In the genomic region with DNA sequence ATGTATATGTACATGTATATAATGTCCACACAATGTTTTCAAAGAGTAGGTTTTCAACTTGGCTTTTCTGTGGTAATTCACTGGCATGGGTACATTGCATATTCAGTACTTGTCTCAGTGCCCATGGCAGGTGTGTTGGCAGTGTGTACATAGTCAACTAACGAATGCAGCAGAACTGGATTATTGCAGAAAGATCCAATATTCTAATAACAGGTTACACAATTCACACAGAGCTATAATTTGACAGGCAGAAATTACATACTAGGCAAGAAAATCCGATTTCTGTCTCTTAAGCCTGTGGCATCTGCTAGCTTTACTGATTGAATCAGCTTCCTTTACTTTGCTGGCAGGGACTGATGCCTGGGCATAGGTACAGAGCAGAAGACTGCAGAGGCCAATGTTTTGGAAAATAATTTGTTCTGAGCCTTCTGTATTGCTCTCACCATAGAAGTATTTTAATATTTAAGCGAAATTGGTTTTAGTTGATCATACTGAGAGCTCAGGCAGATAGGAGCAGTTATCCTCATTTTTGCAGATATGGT, we compare ENCODE assay signal across 18 mouse cellular contexts.
"Had no signal": no experiment of that assay in that cellular context is flagged by ENCODE, and none has a peak within 500 bp of the region (broad histone marks: within the 10 kb centered on the region; RNA-seq: fewer than 3 reads in every experiment).

No protein-coding gene starts in this region.

- H3K27ac ChIP-seq: kidney, postnatal 0 days; layer of hippocampus, adult 2 months; liver, embryonic 13.5 days; neural tube, embryonic 13.5 days; stomach, embryonic 15.5 days had no signal

- H3K27me3 ChIP-seq: liver, embryonic 13.5 days; neural tube, embryonic 13.5 days; stomach, embryonic 15.5 days had no signal

- H3K4me3 ChIP-seq: layer of hippocampus, adult 2 months; liver, embryonic 13.5 days; myocyte; neural tube, embryonic 13.5 days; stomach, embryonic 15.5 days had no signal

- H3K9ac ChIP-seq: liver, embryonic 13.5 days; neural tube, embryonic 13.5 days; stomach, embryonic 15.5 days had no signal

- H3K9me3 ChIP-seq: liver, embryonic 13.5 days; neural tube, embryonic 13.5 days; stomach, embryonic 15.5 days had no signal

- H3K4me2 ChIP-seq: liver, embryonic 13.5 days; midbrain, embryonic 11.5 days; neural tube, embryonic 13.5 days; stomach, embryonic 15.5 days had no signal

- ATAC-seq: midbrain, embryonic 16.5 days had no signal

- H3K4me1 ChIP-seq: liver, embryonic 13.5 days; neural tube, embryonic 13.5 days; stomach, embryonic 15.5 days had no signal

- H3K36me3 ChIP-seq: liver, embryonic 13.5 days; neural tube, embryonic 13.5 days; stomach, embryonic 15.5 days had no signal

- DNase-seq: kidney, postnatal 25 days; layer of hippocampus, adult 9-11 months; liver, embryonic 13.5 days; lung, adult 2 months; lung, postnatal 14 days; lung, postnatal 4 days; retina, postnatal 1 day; right cerebral cortex, postnatal 25 days; spleen, adult 18-20 months; thymus, adult 18-20 months; thymus, postnatal 36 days had no signal
